Mouse (Mus musculus): ENCODE data around the gene Armh4. TPM values are rescaled to one million over a fixed set of nuclear protein-coding genes. Genes with fewer than 3 reads are reported as not detected.

The Armh4 gene
- total RNA-seq, 2 experiments from 2014 or later, result 4.3 to 4.4 TPM

Other genes starting within 250 kb of the Armh4 start
- gene Olfr722, start 118.6 kb upstream of the Armh4 start, total RNA-seq (2021), result not detected
- not detected for gene Olfr723, start 148.4 kb upstream of the Armh4 start, total RNA-seq (2021)
- gene Olfr724, start 179.9 kb upstream of the Armh4 start, total RNA-seq (2021), result not detected

All from gastrocnemius, postnatal 14 days (tissue).